Comparison of ENCODE assay signal across 14 mouse cellular contexts in genomic region chr2:145760121-145760520, GRCm38 (mm10).
"Had no signal": no experiment of that assay in that cellular context is flagged by ENCODE, and none has a peak within 500 bp of the region (broad histone marks: within the 10 kb centered on the region; RNA-seq: fewer than 3 reads in every experiment).

No protein-coding gene starts in this region.

- H3K9me3 ChIP-seq: limb, embryonic 13.5 days; midbrain, embryonic 10.5 days; neural tube, embryonic 15.5 days; stomach, embryonic 15.5 days had no signal

- H3K27me3 ChIP-seq: limb, embryonic 13.5 days; neural tube, embryonic 15.5 days; stomach, embryonic 15.5 days had no signal

- H3K36me3 ChIP-seq: limb, embryonic 13.5 days; midbrain, embryonic 10.5 days; neural tube, embryonic 15.5 days; stomach, embryonic 15.5 days had no signal

- H3K9ac ChIP-seq: limb, embryonic 13.5 days; liver, embryonic 14.5 days; neural tube, embryonic 15.5 days; stomach, embryonic 15.5 days had no signal

- H3K4me1 ChIP-seq: neural tube, embryonic 15.5 days; stomach, embryonic 15.5 days had no signal

- H3K4me2 ChIP-seq: limb, embryonic 13.5 days; neural tube, embryonic 15.5 days; stomach, embryonic 15.5 days had no signal

- H3K4me3 ChIP-seq: limb, embryonic 13.5 days; midbrain, embryonic 10.5 days; neural tube, embryonic 15.5 days; stomach, embryonic 15.5 days had no signal

- H3K27ac ChIP-seq: limb, embryonic 13.5 days; liver, embryonic 14.5 days; midbrain, embryonic 10.5 days; neural tube, embryonic 15.5 days; stomach, embryonic 15.5 days had no signal

- DNase-seq: kidney, adult 8-10 months; kidney, postnatal 10 days; left cerebral cortex, postnatal 4 days; lung, adult 18-20 months; right cerebral cortex, postnatal 4 days; spleen, adult 18-20 months; thymus, adult 2 months; thymus, postnatal 25 days had no signal

- ATAC-seq: lung, postnatal 0 days had no signal
